Mouse (Mus musculus) cerebellum, adult (tissue): Measurements from ENCODE around the gene Galns.
"Not testable (repeated sequence)": the region's sequence is repeated elsewhere in the genome, so short reads cannot be mapped to it uniquely, and the experiment has no call there.

ENCODE experiments used
- ATAC-seq: cut with Nextera tagmentation; 2 replicates; pipeline ENCODE4 v1.9.2; 2017; ENCODE audit warnings: mild to moderate bottlenecking, moderate library complexity, mixed read lengths; ENCODE audit not compliant: insufficient number of reproducible peaks, low FRiP score, low TSS enrichment

Gene Galns

DNA sequence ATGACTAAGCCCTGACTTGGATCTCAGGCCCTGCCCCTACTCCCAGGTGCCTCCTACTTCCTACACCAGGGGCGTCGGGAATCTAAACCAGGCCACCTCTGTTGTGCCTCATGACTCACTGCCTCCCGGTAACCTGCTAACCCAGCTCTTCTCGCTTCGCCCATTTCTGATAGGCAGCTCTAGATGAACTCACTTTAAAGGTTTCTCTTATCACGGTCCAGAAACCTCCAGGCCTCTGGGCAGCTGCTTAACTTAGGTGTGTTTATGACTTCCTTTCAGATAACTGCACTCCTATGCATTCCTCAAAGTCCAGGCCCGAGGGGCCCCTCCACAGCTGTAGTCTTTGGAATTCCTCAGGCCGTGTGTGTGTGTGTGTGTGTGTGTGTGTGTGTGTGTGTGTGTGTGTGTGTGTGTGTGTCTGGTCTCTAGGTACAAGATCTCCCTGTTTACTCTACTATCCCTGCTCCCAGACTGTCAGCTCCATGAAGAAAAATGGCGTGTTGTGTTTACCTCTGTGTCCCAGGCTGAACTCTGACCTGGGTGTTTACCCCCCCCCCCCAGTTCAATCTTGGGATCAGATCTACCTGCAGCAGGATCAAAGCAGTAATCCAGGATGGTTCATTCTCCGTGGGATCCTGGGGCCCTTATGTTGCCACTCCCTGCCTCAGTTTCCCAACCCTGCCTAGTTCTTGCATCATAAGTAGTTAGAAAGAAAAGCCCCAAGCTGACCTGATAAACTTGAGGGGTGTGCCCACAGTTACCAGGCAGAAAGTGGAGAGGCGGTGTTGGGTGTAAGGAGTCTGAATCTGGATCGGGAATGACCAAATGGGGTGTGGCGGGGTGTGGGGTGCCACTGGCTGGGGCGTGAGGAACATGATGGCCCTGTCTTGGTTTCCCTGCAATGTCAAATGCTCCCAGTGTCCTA lies 24.9 kb upstream of the Galns start:
- ATAC-seq, result no peak

DNA sequence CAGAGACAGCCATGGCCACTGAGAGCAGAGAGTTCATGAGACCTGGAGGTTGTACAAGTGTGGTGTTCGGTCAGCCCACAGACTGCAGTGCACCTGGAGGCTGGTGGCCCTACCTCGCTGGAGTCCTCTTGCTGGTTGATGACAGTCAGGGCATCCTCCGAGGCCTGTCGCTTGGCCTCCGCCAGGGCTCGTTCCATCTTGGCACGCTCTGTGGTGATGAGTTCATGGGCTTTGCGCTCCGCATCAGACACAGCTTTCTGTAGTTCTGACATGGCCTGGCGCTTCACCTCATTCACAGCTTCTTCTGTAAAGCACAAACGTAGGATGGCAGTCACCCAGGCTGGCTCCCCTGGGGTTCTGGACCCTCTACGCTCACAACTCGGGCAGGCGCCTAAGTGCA lies 21.9 kb upstream of the Galns start:
- no peak for ATAC-seq

DNA sequence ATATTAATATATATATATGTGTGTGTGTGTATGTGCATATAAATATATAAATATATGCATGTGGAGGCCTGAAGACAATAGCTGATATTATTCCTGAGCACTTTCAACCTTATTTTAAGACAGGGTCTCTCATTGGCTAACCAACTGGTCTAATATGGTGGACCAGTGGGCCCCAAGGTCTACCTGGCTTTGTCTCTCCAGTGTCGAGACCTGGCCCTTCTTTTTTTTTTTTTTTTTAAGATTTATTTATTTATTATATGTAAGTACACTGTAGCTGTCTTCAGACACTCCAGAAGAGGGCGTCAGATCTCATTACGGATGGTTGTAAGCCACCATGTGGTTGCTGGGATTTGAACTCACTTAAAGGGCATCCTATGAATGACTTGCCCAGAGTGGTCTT lies 20.9 kb upstream of the Galns start:
- ATAC-seq, result not testable (repeated sequence)

- ATAC-seq, result no peak
Observed at GRCm38 (mm10) chr8:122630696-122631095, 19.4 kb upstream of the Galns start.

DNA sequence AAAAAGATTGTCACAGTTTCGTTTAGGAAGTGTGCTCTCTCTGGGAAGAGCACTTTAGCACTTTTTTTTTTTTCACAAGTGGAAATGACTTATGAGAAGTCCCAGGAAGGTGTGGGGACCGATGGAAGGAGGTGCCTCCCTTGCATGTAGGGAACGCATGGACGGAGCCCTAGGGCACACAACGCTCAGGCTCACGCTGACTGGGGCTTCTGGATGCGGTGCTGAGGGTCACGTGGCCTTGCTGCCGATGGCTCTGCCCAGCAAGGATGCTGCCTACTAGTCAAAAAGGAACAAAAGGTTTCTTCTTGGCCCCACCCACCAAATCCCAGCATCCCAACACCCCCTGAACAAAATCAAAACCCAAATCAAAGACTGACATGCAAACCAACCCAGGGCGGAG lies 18.1 kb upstream of the Galns start:
- ATAC-seq, result no peak

GRCm38 (mm10) chr8:122626896-122627295 lies 15.6 kb upstream of the Galns start:
- ATAC-seq, result no peak

DNA sequence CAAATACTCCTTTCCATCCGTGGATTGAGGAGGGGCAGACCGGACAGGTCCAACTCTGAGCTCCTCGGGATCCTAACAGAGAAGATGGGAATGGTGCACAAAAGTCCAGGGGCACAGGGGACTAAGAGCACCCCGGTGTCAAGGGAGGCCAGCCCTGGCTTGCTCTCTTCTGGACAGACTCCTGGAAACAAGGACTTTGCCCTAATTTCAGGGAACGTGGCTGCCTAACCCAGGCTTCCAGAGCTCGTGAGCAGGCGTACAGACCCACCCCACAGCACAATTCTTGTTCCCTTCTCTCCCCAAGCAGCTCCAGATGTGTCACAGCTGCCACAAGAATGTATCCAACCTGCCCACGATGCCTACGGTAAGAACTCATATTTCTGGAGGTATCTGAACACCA lies 14.5 kb upstream of the Galns start:
- no peak for ATAC-seq

GRCm38 (mm10) chr8:122624653-122625052 lies 13.4 kb upstream of the Galns start:
- ATAC-seq, result no peak

GRCm38 (mm10) chr8:122623844-122624642 lies 12.8 kb upstream of the Galns start:
- no peak for ATAC-seq

DNA sequence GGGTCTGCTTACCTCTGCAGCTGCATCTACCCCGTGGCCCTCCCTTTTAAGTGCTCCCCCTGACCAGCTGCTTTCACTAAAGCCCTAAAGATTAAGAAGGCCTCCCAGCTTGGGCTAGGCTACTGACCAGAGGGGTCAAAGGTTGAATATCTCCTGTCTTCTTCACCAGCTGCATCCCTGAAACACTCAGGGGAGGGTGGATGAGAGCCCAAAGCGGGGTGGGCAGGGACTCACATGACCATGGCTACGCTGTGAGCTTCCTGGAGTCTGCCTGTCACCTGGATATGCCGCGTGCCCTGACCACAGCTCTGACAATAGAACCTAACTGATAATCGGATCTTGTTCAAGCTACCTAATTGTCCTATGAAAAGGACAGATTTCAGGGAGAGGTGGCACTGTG lies 11.5 kb upstream of the Galns start, which contains the start of gene Pabpn1l:
Pabpn1l (minus strand) TSS at position 13 of the 400 bp plus-strand sequence.
- ATAC-seq, result no peak

DNA sequence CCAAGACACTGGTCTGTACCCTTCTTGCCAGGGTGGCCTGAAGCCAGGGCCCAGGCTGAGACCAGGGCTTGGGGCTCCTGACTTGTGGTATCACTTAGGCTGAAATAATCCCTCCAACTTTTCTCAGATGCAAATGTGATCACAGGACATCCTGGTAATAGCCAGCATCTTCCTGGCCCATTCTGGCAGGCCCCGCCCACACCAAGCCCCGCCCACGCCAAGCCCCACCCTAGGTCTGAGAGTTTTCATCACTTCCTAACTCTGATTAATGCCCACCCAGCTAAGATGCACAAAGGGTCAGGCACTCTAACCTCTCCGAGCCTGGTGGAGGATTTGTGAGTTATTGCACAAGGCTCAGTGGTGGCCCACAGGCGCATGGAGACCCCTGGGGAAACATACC lies 9.2 kb upstream of the Galns start:
- no peak for ATAC-seq

DNA sequence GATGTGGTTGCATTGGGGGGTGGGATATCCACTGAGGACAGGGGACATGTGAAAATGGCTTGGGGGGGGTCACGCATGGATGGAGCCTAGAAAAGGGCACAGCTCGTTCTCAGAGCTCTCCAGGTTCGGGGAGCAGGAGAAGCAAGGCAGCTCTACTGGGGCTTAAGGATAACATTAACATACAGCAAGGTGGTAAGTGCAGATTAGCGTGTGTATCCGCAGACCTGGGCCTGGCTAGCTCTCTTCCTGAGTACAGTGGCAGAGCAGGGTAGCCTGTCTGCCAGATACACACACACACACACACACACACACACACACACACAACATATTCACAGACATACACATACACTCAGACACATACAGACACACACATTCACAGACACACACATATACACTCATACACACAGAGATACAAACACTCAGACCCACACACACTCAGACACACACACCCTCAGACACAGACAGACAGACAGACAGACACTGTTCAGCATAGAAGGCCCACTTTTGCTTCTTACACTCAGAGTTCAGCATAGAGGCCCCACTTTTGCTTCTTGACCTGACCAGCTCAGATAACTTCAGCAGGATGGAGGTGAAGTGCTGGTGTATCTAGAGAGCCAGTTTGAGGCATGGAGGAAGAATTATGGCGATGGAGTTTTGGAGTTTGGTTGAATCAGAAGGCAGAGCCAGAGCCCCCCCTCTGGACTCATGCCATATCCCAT lies 7.6 kb upstream of the Galns start:
- ATAC-seq, result no peak

GRCm38 (mm10) chr8:122617947-122618546 lies 6.8 kb upstream of the Galns start:
- peak; percentile 53; the same call in 1 of the 2 replicates for ATAC-seq

DNA sequence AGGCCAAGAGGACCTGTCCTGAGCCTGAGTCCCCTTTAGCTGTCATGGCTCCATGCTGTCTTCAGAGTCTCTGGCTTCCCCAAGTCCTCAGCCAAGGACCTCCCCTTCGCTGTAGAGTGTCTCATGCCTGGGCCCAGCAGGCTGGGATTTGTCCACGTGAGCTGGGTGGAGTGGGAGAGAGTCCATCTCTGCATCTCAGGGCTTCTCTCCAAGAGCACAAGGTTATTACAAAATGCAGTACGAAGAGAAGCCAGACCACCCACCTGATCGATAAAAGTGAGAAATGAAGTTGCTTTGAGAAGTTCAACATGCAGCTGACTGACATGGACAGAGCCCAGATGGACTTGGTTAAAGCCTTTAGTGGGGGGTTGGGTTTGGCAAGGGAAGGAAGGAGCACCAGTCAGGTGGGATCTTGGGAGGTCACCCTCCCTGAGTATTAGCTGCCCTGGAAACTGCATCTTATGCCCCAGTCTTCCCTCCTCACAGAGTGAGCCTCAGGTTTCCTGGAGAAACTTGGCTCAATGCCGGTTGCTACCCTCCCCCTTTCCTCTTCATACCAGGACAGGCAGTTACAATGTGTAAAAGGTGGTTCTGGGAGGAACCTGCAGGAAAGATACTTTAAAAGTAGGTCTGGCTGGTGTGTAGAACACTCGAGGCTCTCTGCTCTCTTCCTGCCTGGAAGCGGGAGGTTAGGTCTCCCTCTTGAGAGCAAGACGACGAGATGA lies 5.1 kb upstream of the Galns start:
- ATAC-seq, result no peak

DNA sequence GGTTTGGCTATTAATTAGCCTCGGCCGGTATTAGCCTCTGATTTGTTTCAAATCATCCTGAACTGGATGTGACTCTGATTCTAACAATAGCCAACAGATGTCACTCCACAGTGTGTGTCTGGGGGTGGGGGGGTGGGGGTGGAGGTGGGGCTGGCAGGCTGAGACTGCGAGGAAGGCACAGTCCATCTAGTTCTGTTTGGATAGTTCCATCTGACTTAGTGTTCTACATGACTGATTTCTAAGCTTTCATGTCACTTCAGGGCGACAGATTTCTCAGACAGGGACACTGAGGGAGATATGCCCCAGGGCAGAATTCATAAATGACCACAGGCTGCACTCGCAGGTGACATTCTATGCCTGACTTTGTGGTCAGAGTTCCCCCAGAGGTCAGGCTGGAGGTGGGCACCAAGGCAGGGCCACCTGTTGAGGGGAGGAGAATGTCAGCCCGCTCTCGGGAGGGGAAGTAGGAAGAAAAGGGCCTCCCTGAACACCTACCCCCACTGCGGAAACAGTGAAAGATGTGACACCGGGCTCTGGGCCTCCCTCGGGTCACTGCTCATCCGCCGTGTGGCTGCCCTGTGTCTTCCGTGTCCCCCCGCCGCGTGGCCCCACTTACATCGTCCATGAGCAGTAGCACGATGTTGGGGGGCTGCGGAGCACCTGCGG lies 518 bp downstream of the Galns start:
- ATAC-seq, result no peak

GRCm38 (mm10) chr8:122610209-122610608 lies 1.1 kb downstream of the Galns start:
- no peak for ATAC-seq

DNA sequence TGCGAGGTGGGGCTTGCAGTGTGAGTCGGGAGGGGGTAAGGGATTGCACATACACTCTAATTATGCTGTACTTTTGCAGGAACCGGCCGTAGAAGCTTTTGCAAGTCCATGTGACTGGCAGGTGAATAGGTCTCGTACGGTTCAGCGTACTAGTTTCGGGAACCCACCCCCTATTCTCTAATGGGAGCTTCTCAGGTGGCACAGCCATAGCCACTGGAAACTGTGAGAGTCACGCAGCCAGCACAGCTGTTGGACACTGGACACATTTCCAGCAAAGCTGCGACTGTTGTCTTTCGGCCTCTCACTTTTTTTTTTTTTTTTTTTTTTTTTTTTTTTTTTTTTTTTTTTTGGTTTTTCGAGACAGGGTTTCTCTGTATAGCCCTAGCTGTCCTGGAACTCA lies 4.5 kb downstream of the Galns start:
- ATAC-seq, result no peak

DNA sequence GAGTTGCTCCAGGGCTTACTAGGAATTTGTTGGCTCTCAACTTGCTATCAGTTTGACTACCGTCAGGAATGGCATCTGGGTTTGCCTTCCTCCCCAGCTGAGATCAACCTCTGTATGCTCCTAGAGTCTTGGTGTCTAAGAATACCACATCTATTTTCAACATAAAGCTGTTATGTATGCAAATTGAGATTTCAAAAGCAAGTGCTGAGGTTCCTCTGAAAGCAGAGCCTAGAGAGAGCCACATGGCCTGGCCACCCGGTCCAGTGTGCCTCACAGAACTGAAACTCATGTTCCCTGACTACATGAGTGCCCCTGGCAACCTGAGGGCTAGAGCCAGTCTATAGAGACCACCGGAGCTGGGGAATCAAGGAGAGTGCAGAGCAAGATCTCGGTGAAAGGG lies 5.9 kb downstream of the Galns start:
- no peak for ATAC-seq

- ATAC-seq, result no peak
Observed at GRCm38 (mm10) chr8:122604640-122605039, 6.6 kb downstream of the Galns start.
